Mouse (Mus musculus) liver, embryonic 13.5 days (tissue): ENCODE data around the gene Arg2. TPM values are rescaled to one million over a fixed set of nuclear protein-coding genes. Genes with fewer than 3 reads are reported as not detected.

ENCODE experiments used
- ATAC-seq: fragments of 200-750 bp; cut with Nextera tagmentation; 2 replicates; pipeline ENCODE4 v1.8.0; 2017; ENCODE audit warnings: low read depth, mild to moderate bottlenecking, moderate number of reproducible peaks, moderate library complexity
- DNase-seq: peaks from one replicate; pipeline ENCODE4 v3.0.0; 2022
- H3K27ac ChIP-seq: fragments of 300-500 bp; sonication (generic); 2 replicates; pipeline ENCODE4 v1.5.1; 2015; ENCODE audit warnings: moderate library complexity, mild to moderate bottlenecking, inconsistent platforms
- H3K27me3 ChIP-seq: fragments of 300-500 bp; sonication (generic); 2 replicates; pipeline ENCODE4 v1.6.1; 2015; ENCODE audit warnings: mild to moderate bottlenecking, inconsistent platforms
- H3K36me3 ChIP-seq: fragments of 300-500 bp; sonication (generic); 2 replicates; pipeline ENCODE4 v1.6.1; 2015; ENCODE audit warnings: mild to moderate bottlenecking, inconsistent platforms
- H3K4me1 ChIP-seq: fragments of 300-500 bp; sonication (generic); replicated peaks from 2 replicates; pipeline ENCODE4 v1.6.1; 2015; ENCODE audit warnings: inconsistent platforms
- H3K4me2 ChIP-seq: fragments of 300-500 bp; sonication (generic); 2 replicates; pipeline ENCODE4 v1.6.1; 2015; ENCODE audit warnings: inconsistent platforms, mild to moderate bottlenecking, moderate library complexity
- H3K4me3 ChIP-seq: fragments of 300-500 bp; sonication (generic); replicated peaks from 2 replicates; pipeline ENCODE4 v1.5.1; 2015; ENCODE audit warnings: mild to moderate bottlenecking, inconsistent platforms
- H3K9ac ChIP-seq: fragments of 300-500 bp; sonication (generic); 2 replicates; pipeline ENCODE4 v1.6.1; 2015; ENCODE audit warnings: mild to moderate bottlenecking, inconsistent platforms
- H3K9me3 ChIP-seq: fragments of 300-500 bp; sonication (generic); replicated peaks from 2 replicates; pipeline ENCODE4 v1.6.1; 2016; ENCODE audit warnings: inconsistent platforms
- WGBS: fragments of 180-500 bp; shearing (Covaris S2); methylation state at CpG from one replicate; pipeline ENCODE4 v1.1.7; 2015; ENCODE audit not compliant: insufficient replicate concordance; 5-methylcytosine and 5-hydroxymethylcytosine counted together
- polyA plus RNA-seq: library from polyadenylated mRNA; unstranded; fragments of >200 nt; fragmentation: Nextera tagmentation; extraction: Ambion mirVana; gene quantifications from 2 replicates; pipeline ENCODE4 v1.2.1, GENCODE M21; 2015

Gene Arg2
- polyA plus RNA-seq, 1 experiment from 2014 or later: 0.14 TPM

GRCm38 (mm10) chr12:79201882-79202281 is 71.3 kb downstream of the Arg2 start:
- DNase-seq (no peak), ATAC-seq (no peak)
- Histone ChIP-seq H3K9ac (no peak overlapping the region), H3K4me1 (no peaks in the 10 kb centered on the region), H3K9me3 (no peaks in the 10 kb centered on the region), H3K27ac (no peak overlapping the region), H3K27me3 (no peaks in the 10 kb centered on the region), H3K4me3 (no peak overlapping the region), H3K4me2 (no peak overlapping the region), H3K36me3 (no peaks in the 10 kb centered on the region)
- WGBS: 21% methylated on average over 3 of the region's 3 CpGs

Other genes starting within 250 kb of the Arg2 start
- 52.5 and 54.4 TPM in 2 replicates for gene Plek2, start 223.8 kb upstream of the Arg2 start, polyA plus RNA-seq
- 2.5 and 3.5 TPM in 2 replicates for gene Tmem229b, start 123.2 kb upstream of the Arg2 start, polyA plus RNA-seq
- 0.13 and 0.31 TPM in 2 replicates for gene Plekhh1, start 101.6 kb upstream of the Arg2 start, polyA plus RNA-seq
- 6.6 and 7.2 TPM in 2 replicates for gene Pigh, start 41.1 kb upstream of the Arg2 start, polyA plus RNA-seq
- gene Vti1b, start 41.9 kb downstream of the Arg2 start, polyA plus RNA-seq: 49.6 and 52.5 TPM in 2 replicates
- gene Rdh11, start 61.5 kb downstream of the Arg2 start, polyA plus RNA-seq: 16.6 and 20.8 TPM in 2 replicates
- gene Rdh12, start 78.1 kb downstream of the Arg2 start, polyA plus RNA-seq: 0.28 and 0.49 TPM in 2 replicates
- gene Zfyve26, start 165.5 kb downstream of the Arg2 start, polyA plus RNA-seq: 6.3 and 6.6 TPM in 2 replicates
- 5.2 and 5.5 TPM in 2 replicates for gene Rad51b, start 166.5 kb downstream of the Arg2 start, polyA plus RNA-seq